Mouse (Mus musculus): Measurements from ENCODE around the gene Wnk1. TPM values are rescaled to one million over a fixed set of nuclear protein-coding genes. Genes with fewer than 3 reads are reported as not detected.
A peak's percentile ranks its signal among the peaks of the same experiment; 100 is the strongest.

The Wnk1 gene
- total and polyA plus RNA-seq, 3 experiments = 157 to 369 (median 354) TPM

DNA sequence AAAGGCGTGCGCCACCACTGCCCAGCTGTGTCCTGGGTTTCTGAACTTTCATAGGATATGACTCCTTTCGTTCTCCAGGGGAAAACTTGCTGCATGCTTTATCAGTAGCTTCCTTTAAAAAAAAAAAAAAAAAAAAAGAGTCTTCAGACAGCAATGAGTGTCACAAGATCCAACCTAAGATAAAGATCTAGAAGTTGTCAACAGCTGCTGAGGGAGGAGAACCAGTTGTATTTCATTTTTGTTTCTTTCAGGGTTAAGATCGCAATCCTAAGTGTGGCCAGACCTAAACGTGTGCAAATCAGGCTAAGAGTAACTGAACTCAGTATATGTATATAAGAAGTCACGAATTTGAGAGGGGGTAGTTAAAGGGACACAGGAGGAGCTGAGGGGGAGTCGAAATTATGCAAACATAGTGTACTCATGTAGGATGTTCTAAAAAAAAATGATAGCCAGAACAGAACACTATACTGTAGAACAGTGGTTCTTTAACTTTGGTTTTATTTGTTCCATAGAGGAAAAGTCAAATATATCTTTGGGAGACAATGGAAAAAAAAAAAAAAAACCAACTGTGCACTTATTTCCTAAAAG, 9.3 kb upstream of the Wnk1 start:
- TF ChIP-seq CTCF (IDR thresholded peaks at IDR 0.05) (no peak), POLR2A (IDR thresholded peaks at IDR 0.05; ENCODE audit: insufficient read depth, low read depth, low read length) (no peak), EP300 (IDR thresholded peaks at IDR 0.05; ENCODE audit: insufficient read depth, low read depth, low read length) (no peak)
- no peaks in the 10 kb centered on the region for H3K27me3 ChIP-seq (ENCODE audit: control insufficient read depth, insufficient read depth, low read length)
- H3K9ac ChIP-seq (ENCODE audit: low read depth, low read length) = no peak overlapping the region
- H3K36me3 ChIP-seq (ENCODE audit: control insufficient read depth, insufficient read depth, low read length) = peaks cover 3% of the 10 kb centered on the region
- DNase-seq = no peak
- H3K79me2 ChIP-seq (replicated peaks; ENCODE audit: control insufficient read depth, insufficient read depth, low read length) = no peaks in the 10 kb centered on the region
- no peak overlapping the region for H3K4me3 ChIP-seq
- intact Hi-C loops (cut with DNase I) = no loop called here
- H3K27ac ChIP-seq = no peak overlapping the region; the same call in 1 of the 2 replicates
- 43% methylated on average over 7 of the region's 7 CpGs for WGBS
- H3K4me1 ChIP-seq (ENCODE audit: control insufficient read depth, insufficient read depth, low read length) = peaks cover 3% of the 10 kb centered on the region

DNA sequence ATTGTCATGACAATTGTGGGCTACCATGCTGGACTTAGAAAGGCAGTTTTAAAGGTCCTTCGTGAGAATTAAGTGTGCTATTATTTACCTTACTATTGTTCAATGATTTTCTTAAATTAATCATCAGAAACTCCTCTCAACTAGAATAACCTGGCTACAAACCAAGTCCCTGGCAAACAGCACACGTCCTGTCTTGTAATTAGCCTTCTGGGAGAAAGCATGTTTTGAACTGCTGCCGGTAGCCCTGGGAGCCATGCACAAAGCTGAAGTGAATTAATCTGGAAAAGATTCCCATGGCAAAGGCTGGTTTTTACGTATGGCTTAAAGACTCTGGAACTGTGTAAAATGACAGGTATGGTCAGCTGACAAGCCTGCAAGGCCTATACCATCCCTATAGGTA, 6.9 kb upstream of the Wnk1 start:
- no peaks in the 10 kb centered on the region for H3K79me2 ChIP-seq (replicated peaks; ENCODE audit: control insufficient read depth, insufficient read depth, low read length)
- 45% methylated on average over 4 of the region's 4 CpGs for WGBS
- H3K4me3 ChIP-seq = no peak overlapping the region
- no peak for DNase-seq
- intact Hi-C loops (cut with DNase I) = no loop called here
- peak overlapping the region; percentile 35 for H3K27ac ChIP-seq
- H3K9ac ChIP-seq (ENCODE audit: low read depth, low read length) = no peak overlapping the region
- peaks cover 3% of the 10 kb centered on the region for H3K4me1 ChIP-seq (ENCODE audit: control insufficient read depth, insufficient read depth, low read length)
- H3K27me3 ChIP-seq (ENCODE audit: control insufficient read depth, insufficient read depth, low read length) = no peaks in the 10 kb centered on the region
- TF ChIP-seq CTCF (IDR thresholded peaks at IDR 0.05) (no peak), EP300 (IDR thresholded peaks at IDR 0.05; ENCODE audit: insufficient read depth, low read depth, low read length) (no peak), POLR2A (IDR thresholded peaks at IDR 0.05; ENCODE audit: insufficient read depth, low read depth, low read length) (no peak)
- H3K36me3 ChIP-seq (ENCODE audit: control insufficient read depth, insufficient read depth, low read length) = peaks cover 3% of the 10 kb centered on the region

DNA sequence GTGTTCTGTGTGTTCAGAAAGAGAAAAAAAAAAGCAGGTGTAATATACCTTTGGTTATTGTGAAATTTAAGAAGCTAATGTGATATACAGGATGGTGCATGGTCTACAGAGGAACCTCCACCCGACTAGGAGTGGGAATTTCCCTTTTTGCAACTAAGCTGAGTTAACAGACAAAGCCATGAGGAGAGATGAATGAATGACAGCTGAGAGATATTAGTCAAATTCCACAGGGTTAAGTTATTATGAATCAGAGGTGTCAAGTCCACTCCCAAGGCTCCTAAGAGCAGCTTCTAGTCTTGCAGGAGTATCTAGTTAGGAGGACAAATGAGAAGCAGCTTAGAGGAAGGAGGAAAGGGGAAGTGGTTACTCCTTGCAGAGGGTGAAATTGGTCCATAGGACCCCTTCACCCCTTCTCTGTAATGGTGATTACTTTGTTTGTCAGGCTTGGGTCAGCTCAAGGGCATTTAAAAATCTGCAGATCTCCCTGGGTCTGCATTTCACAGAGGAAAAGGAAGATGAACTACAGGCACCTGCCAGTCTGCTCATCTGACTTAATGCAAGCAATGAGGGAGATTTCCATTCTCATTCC, 4.3 kb upstream of the Wnk1 start:
- Histone ChIP-seq H3K4me1 (ENCODE audit: control insufficient read depth, insufficient read depth, low read length) (peaks cover 3% of the 10 kb centered on the region), H3K79me2 (replicated peaks; ENCODE audit: control insufficient read depth, insufficient read depth, low read length) (peaks cover 2% of the 10 kb centered on the region; the same call in 1 of the 2 replicates), H3K27ac (no peak overlapping the region), H3K36me3 (ENCODE audit: control insufficient read depth, insufficient read depth, low read length) (peaks cover 3% of the 10 kb centered on the region), H3K4me3 (no peak overlapping the region), H3K9ac (ENCODE audit: low read depth, low read length) (no peak overlapping the region), H3K27me3 (ENCODE audit: control insufficient read depth, insufficient read depth, low read length) (no peaks in the 10 kb centered on the region)
- intact Hi-C loops (cut with DNase I) = no loop called here
- no peak for TF ChIP-seq CTCF (IDR thresholded peaks at IDR 0.05)
- TF ChIP-seq EP300 (IDR thresholded peaks at IDR 0.05; ENCODE audit: insufficient read depth, low read depth, low read length) = no peak
- no peak for TF ChIP-seq POLR2A (IDR thresholded peaks at IDR 0.05; ENCODE audit: insufficient read depth, low read depth, low read length)
- no peak for DNase-seq
- WGBS = 56% methylated on average over 1 of the region's 1 CpGs

DNA sequence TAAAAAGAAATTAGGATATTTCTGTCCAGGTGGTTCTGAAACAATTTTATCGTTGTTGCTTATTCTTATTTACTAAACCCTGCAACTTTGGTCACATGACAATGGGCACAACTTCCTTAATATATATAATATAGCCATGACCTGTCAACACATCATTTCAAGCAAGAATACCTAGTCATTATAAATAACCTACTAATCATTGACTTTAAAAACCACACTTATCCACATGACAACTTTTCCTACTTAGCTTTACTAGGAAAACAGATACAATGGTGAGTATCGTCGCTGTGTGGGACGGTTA, 2.0 kb upstream of the Wnk1 start:
- intact Hi-C loops (cut with DNase I) = no loop called here
- WGBS = 86% methylated on average over 4 of the region's 4 CpGs

DNA sequence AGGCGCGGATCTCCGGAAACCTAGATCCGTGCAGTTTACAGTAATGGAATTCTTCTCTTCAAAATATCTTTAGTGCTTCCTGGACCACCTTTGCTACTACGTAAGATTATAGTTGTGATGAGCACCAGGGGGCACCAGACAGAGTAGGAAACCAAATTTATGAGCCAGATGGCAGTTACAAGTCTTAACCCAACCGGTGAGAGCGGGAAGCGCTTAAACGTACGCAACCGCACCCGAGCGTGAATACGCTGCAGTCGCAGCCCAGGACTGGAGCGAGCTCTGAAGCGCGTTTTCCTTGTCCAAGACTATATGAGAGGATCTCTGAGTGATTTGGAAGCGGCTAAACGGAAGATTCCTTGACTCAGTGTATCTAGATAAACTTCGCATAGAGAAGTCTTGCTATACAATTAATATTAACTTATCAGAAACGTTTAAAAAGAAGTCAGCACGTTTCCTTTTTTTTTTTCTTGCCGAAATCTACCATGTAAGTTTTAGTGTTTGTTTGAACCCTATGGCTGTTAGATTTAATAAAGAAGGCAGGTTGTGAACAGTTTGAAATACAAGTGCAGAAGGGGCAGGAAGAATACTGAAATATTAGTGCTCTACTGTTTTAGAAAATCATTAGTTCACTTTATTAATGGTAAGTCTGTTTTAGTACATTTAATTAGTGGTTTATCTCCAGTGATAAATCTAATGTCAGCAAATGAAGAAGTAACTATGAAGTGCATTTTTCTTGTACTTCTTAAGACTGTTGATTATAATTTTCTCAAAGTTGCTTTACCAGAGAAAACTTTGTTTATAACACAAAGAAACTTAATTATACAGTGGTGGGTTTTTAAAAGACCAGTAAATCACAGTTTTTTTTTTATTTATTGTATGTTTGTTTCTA, 1.4 kb upstream of the Wnk1 start:
- peak; percentile 81 to 89 for DNase-seq
- no peaks in the 10 kb centered on the region for H3K27me3 ChIP-seq (ENCODE audit: control insufficient read depth, insufficient read depth, low read length)
- peaks cover 11% of the 10 kb centered on the region for H3K79me2 ChIP-seq (replicated peaks; ENCODE audit: control insufficient read depth, insufficient read depth, low read length)
- TF ChIP-seq CTCF (IDR thresholded peaks at IDR 0.05) (peak; percentile 86), POLR2A (IDR thresholded peaks at IDR 0.05; ENCODE audit: insufficient read depth, low read depth, low read length) (peak; percentile 76), EP300 (IDR thresholded peaks at IDR 0.05; ENCODE audit: insufficient read depth, low read depth, low read length) (peak; percentile 89)
- H3K4me3 ChIP-seq = peak overlapping the region; percentile 67
- H3K36me3 ChIP-seq (ENCODE audit: control insufficient read depth, insufficient read depth, low read length) = peaks cover 10% of the 10 kb centered on the region
- H3K4me1 ChIP-seq (ENCODE audit: control insufficient read depth, insufficient read depth, low read length) = peaks cover 2% of the 10 kb centered on the region
- H3K27ac ChIP-seq = peak overlapping the region; percentile 90
- WGBS = under 1% methylated on average over 24 of the region's 24 CpGs
- intact Hi-C loops (cut with DNase I) = loop anchor here (1.0 to 5.0 kb wide), 3 partner anchors 75 to 558 kb away; no protein-coding TSS in a partner anchor
- H3K9ac ChIP-seq (ENCODE audit: low read depth, low read length) = peak overlapping the region; percentile 56

More for the DNA sequence above, 2.0 kb upstream of the Wnk1 start:
- no peak for DNase-seq
- Histone ChIP-seq H3K4me3 (no peak overlapping the region), H3K27ac (no peak overlapping the region), H3K36me3 (ENCODE audit: control insufficient read depth, insufficient read depth, low read length) (peaks cover 6% of the 10 kb centered on the region), H3K9ac (ENCODE audit: low read depth, low read length) (no peak overlapping the region), H3K27me3 (ENCODE audit: control insufficient read depth, insufficient read depth, low read length) (no peaks in the 10 kb centered on the region), H3K4me1 (ENCODE audit: control insufficient read depth, insufficient read depth, low read length) (peaks cover 2% of the 10 kb centered on the region), H3K79me2 (replicated peaks; ENCODE audit: control insufficient read depth, insufficient read depth, low read length) (peaks cover 11% of the 10 kb centered on the region)
- TF ChIP-seq EP300 (IDR thresholded peaks at IDR 0.05; ENCODE audit: insufficient read depth, low read depth, low read length) = no peak
- no peak for TF ChIP-seq POLR2A (IDR thresholded peaks at IDR 0.05; ENCODE audit: insufficient read depth, low read depth, low read length)
- no peak for TF ChIP-seq CTCF (IDR thresholded peaks at IDR 0.05)

All from heart, adult 2 months (tissue).